Mouse (Mus musculus): ENCODE results near the gene Actn1. TPM values are rescaled to one million over a fixed set of nuclear protein-coding genes. Genes with fewer than 3 reads are reported as not detected.

The Actn1 gene
- polyA plus RNA-seq, 1 experiment, result 0.54 TPM

DNA sequence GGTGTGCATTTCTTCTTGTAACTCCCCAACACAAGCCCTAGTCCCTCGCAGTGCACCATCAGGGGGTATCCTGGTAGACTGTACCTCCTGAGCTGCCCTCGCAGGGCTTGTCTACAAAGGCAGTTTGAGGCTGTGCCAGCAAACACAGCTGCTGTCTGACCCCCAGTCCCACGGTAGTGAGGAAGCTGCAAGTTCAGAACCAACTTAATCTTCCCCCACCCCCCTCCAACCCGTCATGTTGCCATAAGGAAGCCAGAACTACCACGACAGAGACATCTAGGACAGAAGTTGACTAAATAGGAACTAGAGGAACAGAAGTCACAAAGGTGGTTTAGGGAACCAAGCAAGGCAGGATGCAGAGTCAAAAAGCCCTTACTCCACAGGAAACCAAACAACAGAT is 28.9 kb downstream of the Actn1 start:
- TF ChIP-seq GATA1 (IDR thresholded peaks at IDR 0.05; ENCODE audit: low read length) (no peak), TAL1 (IDR thresholded peaks at IDR 0.05; ENCODE audit: low read length) (no peak)
- Histone ChIP-seq H3K9me3 (ENCODE audit: control insufficient read depth, low read length) (no peaks in the 10 kb centered on the region), H3K36me3 (ENCODE audit: control insufficient read depth) (no peaks in the 10 kb centered on the region), H3K4me1 (ENCODE audit: control insufficient read depth) (no peaks in the 10 kb centered on the region), H3K4me3 (replicated peaks) (no peak overlapping the region), H3K27me3 (ENCODE audit: control insufficient read depth) (no peaks in the 10 kb centered on the region)

DNA sequence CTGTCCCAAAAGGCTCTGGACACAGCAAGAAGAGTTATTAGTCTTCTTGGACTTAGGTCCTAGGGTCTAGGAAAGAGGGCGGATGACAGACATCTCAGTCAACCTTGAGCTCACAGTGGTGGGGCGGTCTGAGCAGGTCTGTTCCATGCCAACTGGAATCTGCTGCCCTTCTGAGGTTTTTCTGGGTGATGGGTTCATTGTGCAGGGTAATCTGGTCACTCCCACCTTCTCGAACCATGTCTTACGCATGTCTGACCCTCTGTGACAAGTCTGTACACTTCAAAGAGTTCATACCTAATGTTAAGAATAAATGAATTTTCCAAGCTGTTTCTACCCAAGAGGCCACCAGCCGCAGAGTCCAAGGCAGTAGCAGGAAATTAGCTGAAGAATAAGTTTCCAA is 29.3 kb downstream of the Actn1 start:
- no peaks in the 10 kb centered on the region for H3K27me3 ChIP-seq (ENCODE audit: control insufficient read depth)
- H3K4me3 ChIP-seq (replicated peaks), result no peak overlapping the region
- H3K9me3 ChIP-seq (ENCODE audit: control insufficient read depth, low read length), result no peaks in the 10 kb centered on the region
- H3K4me1 ChIP-seq (ENCODE audit: control insufficient read depth), result no peaks in the 10 kb centered on the region
- H3K36me3 ChIP-seq (ENCODE audit: control insufficient read depth), result no peaks in the 10 kb centered on the region
- TF ChIP-seq GATA1 (IDR thresholded peaks at IDR 0.05; ENCODE audit: low read length), result no peak
- no peak for TF ChIP-seq TAL1 (IDR thresholded peaks at IDR 0.05; ENCODE audit: low read length)

DNA sequence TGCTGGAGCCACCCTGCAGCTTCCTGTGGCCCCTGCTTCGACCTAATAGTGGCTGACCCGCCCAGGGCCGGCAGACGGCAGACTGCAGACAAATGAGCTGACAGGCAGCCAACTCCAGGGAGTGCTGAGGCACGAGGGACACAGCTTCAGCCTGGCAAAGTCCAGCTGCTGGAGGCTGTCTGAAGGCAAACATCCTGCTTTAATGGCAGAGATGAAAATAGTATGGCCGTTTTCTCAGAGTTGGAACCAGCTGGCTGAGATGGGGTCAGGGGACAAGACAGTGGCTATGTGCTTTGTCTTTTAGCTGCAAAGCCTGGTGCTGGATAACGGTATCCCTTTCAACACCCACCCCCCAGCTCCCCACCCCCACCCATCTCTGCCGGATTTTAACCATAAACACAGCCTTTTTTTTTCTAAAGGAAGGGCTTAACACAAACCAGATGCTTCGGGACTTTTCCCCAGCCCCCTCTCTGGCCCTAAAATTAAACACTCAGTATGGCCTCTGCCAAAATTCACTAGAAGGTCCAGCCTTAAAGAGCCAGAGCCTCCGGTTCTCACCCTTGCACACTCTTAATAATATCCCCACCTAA is 30.0 kb downstream of the Actn1 start:
- Histone ChIP-seq H3K9me3 (ENCODE audit: control insufficient read depth, low read length) (no peaks in the 10 kb centered on the region), H3K4me1 (ENCODE audit: control insufficient read depth) (no peaks in the 10 kb centered on the region), H3K4me3 (replicated peaks) (no peak overlapping the region), H3K27me3 (ENCODE audit: control insufficient read depth) (no peaks in the 10 kb centered on the region), H3K36me3 (ENCODE audit: control insufficient read depth) (no peaks in the 10 kb centered on the region)
- no peak for TF ChIP-seq GATA1 (IDR thresholded peaks at IDR 0.05; ENCODE audit: low read length)

DNA sequence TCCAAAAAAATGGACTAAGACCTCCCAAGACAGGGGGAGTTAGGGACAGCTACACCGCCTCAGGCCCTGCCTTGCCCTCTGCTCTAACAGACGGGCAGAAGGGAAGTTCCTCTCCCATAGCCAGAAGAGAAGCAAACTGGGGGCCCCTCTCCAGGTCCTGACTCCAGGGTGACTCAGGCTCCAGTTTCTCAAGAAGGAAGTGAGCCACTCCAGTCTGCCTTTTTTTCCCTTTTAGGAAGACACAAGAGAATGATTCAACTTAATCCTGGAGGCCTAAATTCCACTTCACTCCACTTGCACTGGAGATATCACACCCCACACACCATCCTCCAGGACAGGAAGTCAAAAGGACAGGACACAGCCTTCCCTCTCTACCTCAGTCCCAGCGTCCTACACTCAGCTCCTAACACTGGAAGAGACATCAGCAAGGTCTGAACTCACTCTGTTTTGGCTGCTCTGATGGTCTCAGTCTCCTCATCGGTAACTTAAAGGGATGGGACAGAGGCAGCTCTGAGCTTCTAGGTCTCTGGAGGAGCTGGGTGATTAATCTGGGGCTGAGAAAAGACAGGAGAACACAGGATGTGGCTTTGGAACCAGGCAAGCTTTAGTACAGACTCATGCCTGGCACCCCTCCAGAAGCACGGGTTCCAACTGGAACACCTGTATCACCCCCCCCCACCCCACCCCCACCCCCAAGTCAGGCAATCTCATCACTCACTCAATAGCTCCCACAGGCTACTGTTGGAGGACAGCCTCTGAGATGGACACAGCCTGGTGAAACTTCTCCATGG is 31.0 kb downstream of the Actn1 start:
- no peaks in the 10 kb centered on the region for H3K36me3 ChIP-seq (ENCODE audit: control insufficient read depth)
- H3K9me3 ChIP-seq (ENCODE audit: control insufficient read depth, low read length), result no peaks in the 10 kb centered on the region
- H3K27me3 ChIP-seq (ENCODE audit: control insufficient read depth), result no peaks in the 10 kb centered on the region
- H3K4me3 ChIP-seq (replicated peaks), result no peak overlapping the region
- no peak for TF ChIP-seq GATA1 (IDR thresholded peaks at IDR 0.05; ENCODE audit: low read length)
- TF ChIP-seq TAL1 (IDR thresholded peaks at IDR 0.05; ENCODE audit: low read length), result no peak
- peaks cover 2% of the 10 kb centered on the region; the same call in 1 of the 2 replicates for H3K4me1 ChIP-seq (ENCODE audit: control insufficient read depth)

DNA sequence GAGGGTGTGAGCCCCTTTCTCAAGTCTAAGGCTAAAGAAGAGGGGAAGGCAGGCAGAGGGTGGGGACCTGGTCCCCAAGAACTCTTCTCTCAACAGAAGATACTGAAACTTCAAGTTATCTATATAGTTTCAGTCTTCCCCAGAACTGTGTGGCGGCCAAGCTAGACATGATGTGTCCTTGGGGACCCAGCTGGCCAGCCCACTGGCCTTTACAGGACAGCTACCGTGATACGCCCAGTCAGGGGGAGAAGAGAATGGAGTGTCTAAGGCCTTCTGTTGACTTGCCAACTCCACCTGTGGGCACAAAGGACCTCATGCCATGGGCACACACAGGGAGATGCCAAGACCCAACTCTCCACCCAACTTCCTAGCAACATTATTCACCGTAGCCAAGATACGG is 31.8 kb downstream of the Actn1 start:
- no peaks in the 10 kb centered on the region for H3K36me3 ChIP-seq (ENCODE audit: control insufficient read depth)
- no peaks in the 10 kb centered on the region for H3K27me3 ChIP-seq (ENCODE audit: control insufficient read depth)
- no peak overlapping the region for H3K4me3 ChIP-seq (replicated peaks)
- peaks cover 3% of the 10 kb centered on the region; the same call in 1 of the 2 replicates for H3K4me1 ChIP-seq (ENCODE audit: control insufficient read depth)
- TF ChIP-seq TAL1 (IDR thresholded peaks at IDR 0.05; ENCODE audit: low read length) (no peak), GATA1 (IDR thresholded peaks at IDR 0.05; ENCODE audit: low read length) (no peak)
- no peaks in the 10 kb centered on the region for H3K9me3 ChIP-seq (ENCODE audit: control insufficient read depth, low read length)

DNA sequence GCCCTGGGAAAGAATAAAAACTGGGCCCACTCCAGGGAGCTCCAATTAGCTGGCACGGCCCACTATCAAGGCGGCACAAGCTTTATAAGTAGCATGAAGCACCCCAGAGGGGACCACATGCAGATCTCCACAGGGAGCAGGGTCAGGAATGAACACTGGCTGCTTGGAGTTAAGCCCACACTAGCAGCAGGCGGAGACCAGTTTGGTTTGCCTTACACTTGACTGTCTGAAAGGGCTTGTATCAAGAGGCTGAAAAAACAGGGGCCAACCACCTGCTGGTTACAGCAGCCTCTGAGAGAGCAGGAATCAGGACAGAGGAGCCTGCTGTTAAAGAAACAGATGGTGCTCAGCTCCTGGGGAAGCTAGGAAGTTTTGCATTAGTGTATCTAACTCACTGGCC is 32.3 kb downstream of the Actn1 start:
- Histone ChIP-seq H3K36me3 (ENCODE audit: control insufficient read depth) (no peaks in the 10 kb centered on the region), H3K27me3 (ENCODE audit: control insufficient read depth) (no peaks in the 10 kb centered on the region), H3K4me3 (replicated peaks) (no peak overlapping the region), H3K4me1 (ENCODE audit: control insufficient read depth) (peaks cover 3% of the 10 kb centered on the region; the same call in 1 of the 2 replicates), H3K9me3 (ENCODE audit: control insufficient read depth, low read length) (no peaks in the 10 kb centered on the region)
- TF ChIP-seq TAL1 (IDR thresholded peaks at IDR 0.05; ENCODE audit: low read length) (no peak), GATA1 (IDR thresholded peaks at IDR 0.05; ENCODE audit: low read length) (no peak)

DNA sequence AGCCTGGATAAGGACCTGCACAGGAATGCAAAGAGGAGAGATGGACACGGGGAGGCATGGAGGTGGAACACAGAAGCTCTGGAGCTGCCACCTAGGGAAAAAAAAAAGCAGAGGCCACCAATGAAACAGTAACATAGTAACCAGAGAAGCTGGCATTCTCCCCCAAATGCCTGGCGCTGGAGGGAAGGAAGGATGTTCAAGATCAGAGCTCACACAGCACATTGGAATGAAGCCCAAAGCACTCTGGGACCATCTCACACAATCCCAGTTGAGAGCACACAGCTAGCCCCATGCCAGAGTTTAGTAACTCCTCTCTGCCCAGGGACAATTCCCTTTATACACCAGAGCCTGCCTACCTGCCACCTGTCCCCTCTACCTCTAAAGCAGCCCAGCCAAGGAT is 34.1 kb downstream of the Actn1 start:
- TF ChIP-seq TAL1 (IDR thresholded peaks at IDR 0.05; ENCODE audit: low read length) (no peak), GATA1 (IDR thresholded peaks at IDR 0.05; ENCODE audit: low read length) (no peak)
- Histone ChIP-seq H3K27me3 (ENCODE audit: control insufficient read depth) (no peaks in the 10 kb centered on the region), H3K4me3 (replicated peaks) (no peak overlapping the region), H3K4me1 (ENCODE audit: control insufficient read depth) (peaks cover 3% of the 10 kb centered on the region; the same call in 1 of the 2 replicates), H3K36me3 (ENCODE audit: control insufficient read depth) (no peaks in the 10 kb centered on the region), H3K9me3 (ENCODE audit: control insufficient read depth, low read length) (no peaks in the 10 kb centered on the region)

DNA sequence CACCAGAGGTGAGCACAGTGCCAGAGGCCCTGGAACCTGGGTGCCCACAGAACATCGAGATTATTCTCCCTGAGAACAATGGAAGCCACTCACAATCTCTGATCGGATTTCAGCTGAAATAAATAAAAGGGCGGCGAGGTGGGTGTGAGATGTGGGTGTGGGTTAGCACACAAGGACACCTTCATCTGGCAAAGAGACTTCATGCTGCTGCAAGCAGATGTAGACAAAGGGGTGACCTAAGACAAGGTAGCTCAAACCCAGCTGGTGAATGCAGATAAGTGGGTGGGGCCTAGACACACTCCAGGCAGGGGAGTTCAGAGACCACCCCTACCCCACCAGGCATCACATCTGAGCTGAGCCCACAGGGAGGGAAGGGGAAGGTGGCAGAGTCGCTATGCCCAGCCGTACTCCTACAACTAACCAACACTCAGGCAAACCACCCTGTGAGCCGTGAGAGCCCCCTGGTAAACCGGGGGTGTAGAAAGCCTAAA is 35.9 kb downstream of the Actn1 start:
- H3K9me3 ChIP-seq (ENCODE audit: control insufficient read depth, low read length), result no peaks in the 10 kb centered on the region
- TF ChIP-seq TAL1 (IDR thresholded peaks at IDR 0.05; ENCODE audit: low read length) (no peak), GATA1 (IDR thresholded peaks at IDR 0.05; ENCODE audit: low read length) (no peak)
- H3K4me3 ChIP-seq (replicated peaks), result no peak overlapping the region
- no peaks in the 10 kb centered on the region for H3K27me3 ChIP-seq (ENCODE audit: control insufficient read depth)
- no peaks in the 10 kb centered on the region for H3K36me3 ChIP-seq (ENCODE audit: control insufficient read depth)
- peaks cover 3% of the 10 kb centered on the region; the same call in 1 of the 2 replicates for H3K4me1 ChIP-seq (ENCODE audit: control insufficient read depth)

DNA sequence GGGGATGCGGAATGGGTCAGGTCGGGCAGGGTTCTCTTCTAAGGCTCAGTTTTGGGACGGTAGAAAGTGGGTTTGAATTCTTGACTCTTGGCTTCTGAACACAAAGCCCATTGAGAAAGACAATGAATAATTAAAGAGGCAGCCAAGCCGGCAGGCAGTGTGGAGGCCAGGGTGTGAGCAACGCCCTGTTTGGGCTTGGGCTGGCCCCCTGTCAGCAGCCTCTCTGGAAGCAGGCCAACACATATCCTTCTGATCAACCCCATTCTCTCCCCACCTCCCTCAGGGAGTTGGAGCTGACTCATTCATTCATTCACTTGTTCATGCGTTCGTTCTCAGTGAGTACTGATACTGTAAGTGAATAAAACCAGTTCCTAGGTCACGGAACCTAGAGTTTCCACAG is 36.7 kb downstream of the Actn1 start:
- Histone ChIP-seq H3K4me3 (replicated peaks) (no peak overlapping the region), H3K36me3 (ENCODE audit: control insufficient read depth) (no peaks in the 10 kb centered on the region), H3K4me1 (ENCODE audit: control insufficient read depth) (peaks cover 3% of the 10 kb centered on the region; the same call in 1 of the 2 replicates), H3K27me3 (ENCODE audit: control insufficient read depth) (no peaks in the 10 kb centered on the region), H3K9me3 (ENCODE audit: control insufficient read depth, low read length) (no peaks in the 10 kb centered on the region)
- TF ChIP-seq GATA1 (IDR thresholded peaks at IDR 0.05; ENCODE audit: low read length), result no peak
- no peak for TF ChIP-seq TAL1 (IDR thresholded peaks at IDR 0.05; ENCODE audit: low read length)

Data from erythroblast, embryonic 14.5 days (primary cell).